Mouse (Mus musculus) G1E (cell line): Measurements from ENCODE around the gene Cmip.
"Not testable (repeated sequence)": the region's sequence is repeated elsewhere in the genome, so short reads cannot be mapped to it uniquely, and the experiment has no call there.

Source experiments
- CTCF ChIP-seq: IDR thresholded peaks from 2 replicates; pipeline ENCODE4 v1.5.1; 2012; ENCODE audit warnings: low read depth, low read length, inconsistent platforms, mixed read lengths
- GATA2 ChIP-seq: IDR thresholded peaks from 2 replicates; pipeline ENCODE4 v1.6.1; 2012; ENCODE audit warnings: low read depth, low read length, inconsistent platforms, borderline replicate concordance
- POLR2AphosphoS5 ChIP-seq: IDR thresholded peaks from 2 replicates; pipeline ENCODE4 v1.6.1; 2012; ENCODE audit warnings: low read depth, low read length, inconsistent platforms; ENCODE audit not compliant: insufficient replicate concordance

DNA sequence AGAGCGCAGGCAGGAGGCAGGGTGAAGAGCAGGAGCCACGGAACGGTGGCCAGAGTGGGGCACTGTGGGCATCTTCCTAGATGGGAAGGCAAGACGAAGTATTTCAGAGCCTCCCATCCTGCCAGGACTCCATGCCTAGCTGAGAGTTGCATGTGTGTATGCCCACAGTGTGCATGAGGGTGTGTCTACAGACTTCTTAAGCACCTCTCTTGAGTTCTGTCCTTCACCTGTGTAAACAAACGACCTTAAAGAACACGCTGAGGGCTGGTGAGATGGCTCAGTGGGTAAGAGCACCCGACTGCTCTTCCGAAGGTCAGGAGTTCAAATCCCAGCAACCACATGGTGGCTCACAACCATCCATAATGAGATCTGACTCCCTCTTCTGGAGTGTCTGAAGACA, 171.0 kb downstream of the Cmip start:
- not testable (repeated sequence) for TF ChIP-seq CTCF, POLR2AphosphoS5, GATA2
